8 mouse cellular contexts compared by ENCODE assay signal in genomic region chr10:80936135-80936809, GRCm38 (mm10). TPM values are rescaled to one million over a fixed set of nuclear protein-coding genes. Genes with fewer than 3 reads are reported as not detected.
DNase-seq lines count a peak whose midpoint lies in the region; ATAC-seq and TF ChIP-seq lines count a peak whose summit lies in the region.

No protein-coding gene starts in this region.

- no peak for TF ChIP-seq POLR2A in small intestine, adult 2 months (IDR thresholded peaks at IDR 0.05; ENCODE audit: low read depth, low read length)

- peak; percentile 65 for DNase-seq in embryo, embryonic 10.5 days (ENCODE audit: low spot score)
- peak; percentile 69 for DNase-seq in lung, postnatal 0 days (ENCODE audit: low spot score)
- no peak for DNase-seq in c-Kit-positive CD71-positive TER-119-positive erythroid progenitor cells, embryonic 14.5 days (ENCODE audit: low spot score)

- TF ChIP-seq CTCF in lung, postnatal 0 days (IDR thresholded peaks at IDR 0.05): no peak
- no peak for TF ChIP-seq CTCF in small intestine, adult 2 months (IDR thresholded peaks at IDR 0.05; ENCODE audit: extremely low read depth, insufficient read length, insufficient replicate concordance, low read depth, low read length)

- H3K27me3 ChIP-seq in megakaryocyte, embryonic 14.5 days (replicated peaks): peaks cover 56% of the 10 kb centered on the region
- peaks cover 29% of the 10 kb centered on the region for H3K27me3 ChIP-seq in heart, embryonic 13.5 days (replicated peaks)
- peaks cover 37% of the 10 kb centered on the region for H3K27me3 ChIP-seq in kidney, embryonic 16.5 days (ENCODE audit: insufficient read depth, low read length)
- H3K27me3 ChIP-seq in lung, postnatal 0 days (replicated peaks; ENCODE audit: insufficient read depth, low read length): no peaks in the 10 kb centered on the region
- no peaks in the 10 kb centered on the region for H3K27me3 ChIP-seq in small intestine, adult 2 months (ENCODE audit: control insufficient read depth, insufficient read depth, low read length)

- peak overlapping the region; percentile 83 for H3K4me2 ChIP-seq in heart, embryonic 13.5 days
- peak overlapping the region; percentile 59 for H3K4me2 ChIP-seq in kidney, embryonic 16.5 days (replicated peaks; ENCODE audit: low read depth, low read length)
- H3K4me2 ChIP-seq in lung, postnatal 0 days (replicated peaks; ENCODE audit: low read depth, low read length): peak overlapping the region; percentile 73

- H3K4me3 ChIP-seq in megakaryocyte, embryonic 14.5 days (replicated peaks): peak overlapping the region; percentile 72
- H3K4me3 ChIP-seq in heart, embryonic 13.5 days: peak overlapping the region; percentile 57
- H3K4me3 ChIP-seq in kidney, embryonic 16.5 days (ENCODE audit: low read length): peak overlapping the region; percentile 43
- H3K4me3 ChIP-seq in lung, postnatal 0 days (ENCODE audit: low read depth, low read length): peak overlapping the region; percentile 23; the same call in 1 of the 2 replicates
- H3K4me3 ChIP-seq in small intestine, adult 2 months (ENCODE audit: low read depth, low read length): peak overlapping the region; percentile 38

- no peak for TF ChIP-seq EP300 in lung, postnatal 0 days (IDR thresholded peaks at IDR 0.05)

- no peaks in the 10 kb centered on the region for H3K9me3 ChIP-seq in megakaryocyte, embryonic 14.5 days
- H3K9me3 ChIP-seq in heart, embryonic 13.5 days: no peaks in the 10 kb centered on the region
- no peaks in the 10 kb centered on the region for H3K9me3 ChIP-seq in kidney, embryonic 16.5 days (ENCODE audit: low read length)
- no peaks in the 10 kb centered on the region for H3K9me3 ChIP-seq in lung, postnatal 0 days (ENCODE audit: low read length)

- H3K9ac ChIP-seq in heart, embryonic 13.5 days: peak overlapping the region; percentile 86
- peak overlapping the region; percentile 56 for H3K9ac ChIP-seq in kidney, embryonic 16.5 days (replicated peaks; ENCODE audit: low read length)
- peak overlapping the region; percentile 23; the same call in 1 of the 2 replicates for H3K9ac ChIP-seq in lung, postnatal 0 days (replicated peaks; ENCODE audit: low read depth)

- H3K36me3 ChIP-seq in megakaryocyte, embryonic 14.5 days (replicated peaks; ENCODE audit: low read length): peaks cover 7% of the 10 kb centered on the region
- peaks cover 3% of the 10 kb centered on the region; the same call in 1 of the 2 replicates for H3K36me3 ChIP-seq in heart, embryonic 13.5 days
- no peaks in the 10 kb centered on the region for H3K36me3 ChIP-seq in kidney, embryonic 16.5 days (ENCODE audit: insufficient read depth, low read length)
- H3K36me3 ChIP-seq in lung, postnatal 0 days (ENCODE audit: insufficient read depth, low read length): no peaks in the 10 kb centered on the region
- no peaks in the 10 kb centered on the region for H3K36me3 ChIP-seq in small intestine, adult 2 months (ENCODE audit: control insufficient read depth, insufficient read depth, low read length)

- 1% methylated on average over 37 of the region's 37 CpGs for WGBS in heart, embryonic 13.5 days
- WGBS in kidney, embryonic 16.5 days: 1% methylated on average over 35 of the region's 37 CpGs
- WGBS in lung, postnatal 0 days: 2% methylated on average over 36 of the region's 37 CpGs
- WGBS in small intestine, adult 2 months: 7% methylated on average over 37 of the region's 37 CpGs

- H3K4me1 ChIP-seq in megakaryocyte, embryonic 14.5 days: peaks cover 99% of the 10 kb centered on the region
- peaks cover 99% of the 10 kb centered on the region for H3K4me1 ChIP-seq in heart, embryonic 13.5 days
- H3K4me1 ChIP-seq in kidney, embryonic 16.5 days (ENCODE audit: insufficient read depth, low read length): peaks cover 82% of the 10 kb centered on the region
- peaks cover 70% of the 10 kb centered on the region for H3K4me1 ChIP-seq in lung, postnatal 0 days (ENCODE audit: insufficient read depth, low read depth, low read length)
- peaks cover 75% of the 10 kb centered on the region for H3K4me1 ChIP-seq in small intestine, adult 2 months (ENCODE audit: control insufficient read depth, insufficient read depth, insufficient read length, low read length)

- peak overlapping the region; percentile 99 for H3K27ac ChIP-seq in heart, embryonic 13.5 days (replicated peaks)
- peak overlapping the region; percentile 68; the same call in 1 of the 2 replicates for H3K27ac ChIP-seq in kidney, embryonic 16.5 days (ENCODE audit: low read length)
- 0 out of 2 replicates have a peak overlapping the region, but pooled peaks have one; percentile 26 for H3K27ac ChIP-seq in lung, postnatal 0 days (ENCODE audit: low read length)
- no peak overlapping the region for H3K27ac ChIP-seq in small intestine, adult 2 months (ENCODE audit: insufficient read depth, low read depth, low read length)

- ATAC-seq in megakaryocyte, adult 5-6 weeks (ENCODE audit: poor library complexity, severe bottlenecking): no peak
- peak; percentile 25 for ATAC-seq in heart, embryonic 13.5 days (ENCODE audit: extremely low read depth, insufficient number of reproducible peaks, low FRiP score, low TSS enrichment)
- ATAC-seq in kidney, embryonic 16.5 days (ENCODE audit: low FRiP score, low TSS enrichment): peak; percentile 25; the same call in 1 of the 2 replicates
- peak; percentile 26 for ATAC-seq in lung, postnatal 0 days

RNA-seq across cellular contexts. Expression of gene Gadd45b, which starts 6.4 kb away (rescaled TPM):
- 29.3 and 96.0 TPM in 2 replicates for polyA plus RNA-seq in megakaryocyte, embryonic 14.5 days (2012; ENCODE audit: insufficient read depth, low replicate concordance)
- 11.0 and 12.9 TPM in 2 replicates for total RNA-seq in megakaryocyte, adult 5-6 weeks (2015)
- 9.4 and 20.3 TPM in 2 replicates for total RNA-seq in megakaryocyte, adult 5-6 weeks (2017)
- 29.2 and 33.9 TPM in 2 replicates for polyA plus RNA-seq in heart, embryonic 13.5 days (2015; fragmentation: Nextera tagmentation; extraction: Ambion mirVana)
- 22.3 and 24.1 TPM in 2 replicates for polyA plus RNA-seq in kidney, embryonic 16.5 days (2015; fragmentation: Nextera tagmentation; extraction: Ambion mirVana)
- polyA plus RNA-seq in lung, postnatal 0 days (2015; fragmentation: Nextera tagmentation; extraction: Ambion mirVana): 131 and 145 TPM in 2 replicates
- 16.2 and 29.7 TPM in 2 replicates for polyA plus RNA-seq in small intestine, adult 2 months (2012; rRNA removed)

RNA-seq across cellular contexts. Expression of gene Lmnb2, which starts 18.2 kb away (rescaled TPM):
- polyA plus RNA-seq in megakaryocyte, embryonic 14.5 days (2012; ENCODE audit: insufficient read depth, low replicate concordance): 11.8 and 16.6 TPM in 2 replicates
- 7.7 and 9.5 TPM in 2 replicates for total RNA-seq in megakaryocyte, adult 5-6 weeks (2015)
- 35.2 and 35.8 TPM in 2 replicates for total RNA-seq in megakaryocyte, adult 5-6 weeks (2017)
- 24.8 and 26.7 TPM in 2 replicates for polyA plus RNA-seq in heart, embryonic 13.5 days (2015; fragmentation: Nextera tagmentation; extraction: Ambion mirVana)
- 61.8 and 62.4 TPM in 2 replicates for polyA plus RNA-seq in kidney, embryonic 16.5 days (2015; fragmentation: Nextera tagmentation; extraction: Ambion mirVana)
- polyA plus RNA-seq in lung, postnatal 0 days (2015; fragmentation: Nextera tagmentation; extraction: Ambion mirVana): 6.9 and 7.3 TPM in 2 replicates
- 14.5 and 29.2 TPM in 2 replicates for polyA plus RNA-seq in small intestine, adult 2 months (2012; rRNA removed)

RNA-seq across cellular contexts. Expression of gene Timm13, which starts 35.5 kb away (rescaled TPM):
- polyA plus RNA-seq in megakaryocyte, embryonic 14.5 days (2012; ENCODE audit: insufficient read depth, low replicate concordance): 88.8 and 345 TPM in 2 replicates
- 60.1 and 74.7 TPM in 2 replicates for total RNA-seq in megakaryocyte, adult 5-6 weeks (2015)
- total RNA-seq in megakaryocyte, adult 5-6 weeks (2017): 31.8 and 44.9 TPM in 2 replicates
- 285 and 314 TPM in 2 replicates for polyA plus RNA-seq in heart, embryonic 13.5 days (2015; fragmentation: Nextera tagmentation; extraction: Ambion mirVana)
- polyA plus RNA-seq in kidney, embryonic 16.5 days (2015; fragmentation: Nextera tagmentation; extraction: Ambion mirVana): 361 and 376 TPM in 2 replicates
- polyA plus RNA-seq in lung, postnatal 0 days (2015; fragmentation: Nextera tagmentation; extraction: Ambion mirVana): 211 and 233 TPM in 2 replicates
- 132 and 250 TPM in 2 replicates for polyA plus RNA-seq in small intestine, adult 2 months (2012; rRNA removed)

Comparison
In these comparisons a context has a peak if more than half of its experiments do, and no peak if none do; other contexts are left out.
1. H3K9ac ChIP-seq: peak in every context shown above with its lines; median percentile 86 in heart, embryonic 13.5 days; 56 in kidney, embryonic 16.5 days; 23 in lung, postnatal 0 days.